Mouse (Mus musculus) neural tube, embryonic 11.5 days (tissue): Measurements from ENCODE around the gene Ascc1. TPM values are rescaled to one million over a fixed set of nuclear protein-coding genes. Genes with fewer than 3 reads are reported as not detected.

Source experiments
- ATAC-seq: fragments of 200-750 bp; cut with Nextera tagmentation; 2 replicates; pipeline ENCODE4 v1.8.0; 2017; ENCODE audit warnings: moderate number of reproducible peaks, mild to moderate bottlenecking, moderate TSS enrichment, moderate library complexity; ENCODE audit not compliant: insufficient read depth, low FRiP score, low TSS enrichment
- DNase-seq: peaks from one replicate; pipeline ENCODE4 v3.0.0-alpha.2; 2015; ENCODE audit warnings: low spot score
- H3K27ac ChIP-seq: fragments of 300-500 bp; sonication (generic); 2 replicates; pipeline ENCODE4 v1.5.1; 2014; ENCODE audit warnings: low read depth, mild to moderate bottlenecking, low read length
- H3K27me3 ChIP-seq: fragments of 300-500 bp; sonication (generic); 2 replicates; pipeline ENCODE4 v1.6.1; 2014; ENCODE audit warnings: mild to moderate bottlenecking, low read length, mixed read lengths; ENCODE audit not compliant: control insufficient read depth, insufficient read depth
- H3K36me3 ChIP-seq: fragments of 300-500 bp; sonication (generic); 2 replicates; pipeline ENCODE4 v1.6.1; 2014; ENCODE audit warnings: mild to moderate bottlenecking, low read length, moderate library complexity, mixed read lengths; ENCODE audit not compliant: control insufficient read depth, insufficient read depth
- H3K4me1 ChIP-seq: fragments of 300-500 bp; sonication (generic); 2 replicates; pipeline ENCODE4 v1.6.1; 2014; ENCODE audit warnings: low read length, mixed read lengths; ENCODE audit not compliant: control insufficient read depth, insufficient read depth
- H3K4me2 ChIP-seq: fragments of 300-500 bp; sonication (generic); 2 replicates; pipeline ENCODE4 v1.6.1; 2014; ENCODE audit warnings: low read depth, mild to moderate bottlenecking, moderate library complexity
- H3K4me3 ChIP-seq: fragments of 300-500 bp; sonication (generic); 2 replicates; pipeline ENCODE4 v1.5.1; 2014; ENCODE audit warnings: low read depth, low read length
- H3K9ac ChIP-seq: fragments of 300-500 bp; sonication (generic); 2 replicates; pipeline ENCODE4 v1.6.1; 2014; ENCODE audit warnings: mild to moderate bottlenecking, low read length
- H3K9me3 ChIP-seq: fragments of 300-500 bp; sonication (generic); 2 replicates; pipeline ENCODE4 v1.6.1; 2016; ENCODE audit warnings: low read length; ENCODE audit not compliant: control insufficient read depth
- WGBS: fragments of 180-500 bp; shearing (Covaris S2); extraction: QIAGEN DNeasy Blood & Tissue Kit; methylation state at CpG from one replicate; pipeline ENCODE4 v1.1.7; 2014; 5-methylcytosine and 5-hydroxymethylcytosine counted together
- polyA plus RNA-seq: library from polyadenylated mRNA; unstranded; fragments of >200 nt; fragmentation: Nextera tagmentation; extraction: Ambion mirVana; gene quantifications from 2 replicates; pipeline ENCODE4 v1.2.1, GENCODE M21; 2014

Ascc1 gene
- polyA plus RNA-seq, 1 experiment from 2014 or later, result 34.9 TPM

- Histone ChIP-seq H3K9me3 (0 out of 2 replicates have a peak, but pooled peaks cover 2% of the 10 kb centered on the region), H3K4me1 (peaks cover 18% of the 10 kb centered on the region), H3K9ac (peak overlapping the region; percentile 35), H3K27me3 (no peaks in the 10 kb centered on the region), H3K36me3 (no peaks in the 10 kb centered on the region), H3K4me3 (no peak overlapping the region), H3K4me2 (peak overlapping the region; percentile 36; the same call in 1 of the 2 replicates), H3K27ac (peak overlapping the region; percentile 84)
- WGBS, result 33% methylated on average over 9 of the region's 9 CpGs
- ATAC-seq (no peak; the same call in 1 of the 2 replicates), DNase-seq (no peak)
Observed at GRCm38 (mm10) chr10:59965362-59965695, 37.3 kb upstream of the Ascc1 start.

DNA sequence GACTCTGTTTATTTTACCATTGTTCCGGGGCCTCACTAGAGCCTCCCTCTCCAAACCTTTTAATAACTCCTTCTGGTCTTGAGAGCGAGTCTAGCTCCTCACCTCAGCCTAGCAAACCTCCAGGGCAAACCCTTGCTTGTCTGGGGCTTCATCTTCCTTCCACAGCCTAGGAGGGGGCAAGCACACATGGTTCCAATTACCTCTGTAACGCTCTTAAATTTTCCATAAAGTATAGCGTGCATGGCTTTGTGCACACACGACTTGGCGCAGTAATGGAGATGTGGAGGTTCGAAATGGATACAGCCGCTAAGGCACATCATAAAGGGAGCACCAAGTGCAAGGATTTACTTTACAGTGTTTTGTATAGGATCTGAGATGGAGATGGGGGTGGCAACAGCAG lies 36.8 kb upstream of the Ascc1 start:
- Histone ChIP-seq H3K9me3 (0 out of 2 replicates have a peak, but pooled peaks cover 2% of the 10 kb centered on the region), H3K4me3 (no peak overlapping the region), H3K4me1 (peaks cover 23% of the 10 kb centered on the region), H3K27ac (peak overlapping the region; percentile 84; the same call in 1 of the 2 replicates), H3K4me2 (no peak overlapping the region), H3K27me3 (no peaks in the 10 kb centered on the region), H3K36me3 (no peaks in the 10 kb centered on the region), H3K9ac (no peak overlapping the region; the same call in 1 of the 2 replicates)
- ATAC-seq, result no peak
- no peak for DNase-seq
- 59% methylated on average over 8 of the region's 8 CpGs for WGBS

GRCm38 (mm10) chr10:59966743-59967142 lies 35.9 kb upstream of the Ascc1 start:
- Histone ChIP-seq H3K9ac (no peak overlapping the region), H3K27ac (no peak overlapping the region), H3K4me3 (no peak overlapping the region), H3K27me3 (no peaks in the 10 kb centered on the region), H3K4me1 (peaks cover 23% of the 10 kb centered on the region), H3K36me3 (no peaks in the 10 kb centered on the region), H3K9me3 (0 out of 2 replicates have a peak, but pooled peaks cover 2% of the 10 kb centered on the region), H3K4me2 (no peak overlapping the region)
- DNase-seq (no peak), ATAC-seq (no peak)
- WGBS, result 89% methylated on average over 6 of the region's 6 CpGs

GRCm38 (mm10) chr10:59967309-59967942 lies 35.2 kb upstream of the Ascc1 start:
- Histone ChIP-seq H3K9me3 (0 out of 2 replicates have a peak, but pooled peaks cover 2% of the 10 kb centered on the region), H3K9ac (no peak overlapping the region), H3K4me1 (peaks cover 23% of the 10 kb centered on the region), H3K4me3 (no peak overlapping the region), H3K36me3 (no peaks in the 10 kb centered on the region), H3K27ac (no peak overlapping the region), H3K4me2 (no peak overlapping the region), H3K27me3 (no peaks in the 10 kb centered on the region)
- no peak for ATAC-seq
- DNase-seq, result no peak
- WGBS, result 91% methylated on average over 6 of the region's 6 CpGs

- Histone ChIP-seq H3K27me3 (no peaks in the 10 kb centered on the region), H3K9me3 (0 out of 2 replicates have a peak, but pooled peaks cover 2% of the 10 kb centered on the region), H3K27ac (peak overlapping the region; percentile 77), H3K4me1 (peaks cover 27% of the 10 kb centered on the region), H3K4me2 (peak overlapping the region; percentile 76), H3K36me3 (no peaks in the 10 kb centered on the region), H3K9ac (peak overlapping the region; percentile 90), H3K4me3 (peak overlapping the region; percentile 43)
- WGBS, result under 1% methylated on average over 25 of the region's 25 CpGs
- DNase-seq, result peak; percentile 69
- peak; percentile 36; the same call in 1 of the 2 replicates for ATAC-seq
Observed at GRCm38 (mm10) chr10:59969821-59970449, 32.7 kb upstream of the Ascc1 start.

DNA sequence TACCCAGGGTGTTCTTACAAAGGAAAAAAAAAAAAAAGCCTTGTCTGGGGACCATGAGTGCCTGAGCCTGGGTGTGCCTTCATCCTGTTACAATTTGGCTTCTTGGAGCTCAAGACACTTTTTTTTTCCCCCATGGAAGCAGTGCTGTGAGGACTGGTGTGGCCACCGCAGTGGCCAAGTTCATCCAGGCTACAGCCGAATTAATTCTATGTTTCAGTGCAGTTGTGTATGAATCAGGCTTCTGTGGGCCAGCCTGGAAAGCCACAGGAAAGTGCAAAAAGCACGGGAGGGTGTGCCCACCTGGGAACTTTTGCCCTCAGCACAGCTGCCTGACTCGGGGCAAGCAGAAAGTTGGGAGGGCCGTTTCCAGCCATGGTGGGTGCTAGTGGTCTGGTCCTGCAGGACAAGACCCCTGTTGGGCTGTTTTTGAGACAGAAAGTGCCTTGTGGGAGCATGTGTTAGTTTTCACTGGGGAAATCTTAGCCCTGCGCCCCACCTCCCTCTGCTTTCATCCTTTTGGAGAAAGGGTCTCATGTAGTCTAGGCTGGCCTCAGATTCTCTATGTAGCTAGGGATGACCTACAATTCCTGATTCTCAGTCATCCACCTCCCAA lies 32.0 kb upstream of the Ascc1 start:
- peak overlapping the region; percentile 77 for H3K27ac ChIP-seq
- H3K9me3 ChIP-seq, result 0 out of 2 replicates have a peak, but pooled peaks cover 2% of the 10 kb centered on the region
- DNase-seq (no peak), ATAC-seq (no peak)
- peaks cover 21% of the 10 kb centered on the region for H3K4me1 ChIP-seq
- peak overlapping the region; percentile 43 for H3K4me3 ChIP-seq
- H3K27me3 ChIP-seq, result no peaks in the 10 kb centered on the region
- no peaks in the 10 kb centered on the region for H3K36me3 ChIP-seq
- H3K9ac ChIP-seq, result peak overlapping the region; percentile 90
- 25% methylated on average over 6 of the region's 6 CpGs for WGBS
- H3K4me2 ChIP-seq, result peak overlapping the region; percentile 76

GRCm38 (mm10) chr10:59971813-59972212 lies 30.8 kb upstream of the Ascc1 start:
- 88% methylated on average over 8 of the region's 8 CpGs for WGBS
- no peak for DNase-seq
- H3K9ac ChIP-seq, result no peak overlapping the region
- H3K27ac ChIP-seq, result no peak overlapping the region
- no peak for ATAC-seq
- H3K4me1 ChIP-seq, result peaks cover 15% of the 10 kb centered on the region
- H3K9me3 ChIP-seq, result 0 out of 2 replicates have a peak, but pooled peaks cover 2% of the 10 kb centered on the region
- H3K36me3 ChIP-seq, result no peaks in the 10 kb centered on the region
- H3K4me2 ChIP-seq, result no peak overlapping the region
- no peaks in the 10 kb centered on the region for H3K27me3 ChIP-seq
- no peak overlapping the region for H3K4me3 ChIP-seq

GRCm38 (mm10) chr10:59972534-59972933 lies 30.1 kb upstream of the Ascc1 start:
- DNase-seq (no peak), ATAC-seq (no peak)
- Histone ChIP-seq H3K27me3 (no peaks in the 10 kb centered on the region), H3K4me3 (no peak overlapping the region), H3K9ac (no peak overlapping the region), H3K4me1 (peaks cover 15% of the 10 kb centered on the region), H3K4me2 (no peak overlapping the region), H3K9me3 (no peaks in the 10 kb centered on the region), H3K27ac (no peak overlapping the region), H3K36me3 (no peaks in the 10 kb centered on the region)
- whole genome bisulfite sequencing, result 61% methylated on average over 2 of the region's 2 CpGs
